Mouse (Mus musculus) natural killer cell, adult 2 months (primary cell): ENCODE data around the gene Ncln.
"Not testable (repeated sequence)": the region's sequence is repeated elsewhere in the genome, so short reads cannot be mapped to it uniquely, and the experiment has no call there.

ENCODE experiments used
- DNase-seq, 2 experiments: peaks; one replicate each; pipeline ENCODE4 v3.0.0; 2022; ENCODE audit warnings: low spot score in 2 of 2

Ncln gene

GRCm38 (mm10) chr10:81462415-81462804, 33.8 kb downstream of the Ncln start:
- DNase-seq, result no peak

DNA sequence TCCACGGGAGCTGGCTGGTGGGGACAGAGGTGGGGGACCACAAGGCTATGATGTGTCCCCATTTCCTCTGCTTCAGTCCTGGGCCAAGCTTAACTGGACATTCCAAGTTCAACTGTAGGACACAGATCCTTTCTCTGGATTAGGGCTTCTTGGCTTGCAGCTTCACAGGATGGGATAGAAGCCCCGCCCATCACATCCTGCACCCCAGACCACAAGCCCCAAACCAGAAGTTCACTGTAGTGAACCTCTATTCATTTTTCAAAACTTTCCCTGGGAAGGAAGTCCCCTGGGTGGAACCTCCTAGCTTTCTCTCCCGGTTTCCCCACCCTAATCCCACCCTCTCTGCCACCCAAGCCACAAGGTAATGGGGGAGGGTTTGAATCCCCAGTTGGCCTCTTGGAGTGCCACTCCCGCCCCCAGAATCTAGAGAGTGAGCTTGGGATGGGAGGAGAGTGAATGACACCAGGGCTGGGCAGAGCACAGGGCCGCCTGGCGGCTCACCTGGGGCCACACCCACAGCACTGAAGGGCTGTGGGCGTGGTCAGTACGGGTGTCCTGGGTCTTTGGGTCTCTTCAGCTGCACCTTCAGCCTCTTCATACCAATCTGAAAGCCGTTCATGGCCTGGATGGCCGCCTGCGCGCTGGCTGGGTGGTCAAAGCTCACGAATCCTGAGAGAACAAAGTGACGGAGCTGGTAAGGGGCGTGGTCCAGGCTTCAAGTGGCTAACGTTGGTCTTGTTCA, 34.3 kb downstream of the Ncln start:
- no peak for DNase-seq

- DNase-seq, result no peak
These were observed 35.2 kb downstream of the Ncln start for GRCm38 (mm10) chr10:81460951-81461350.

DNA sequence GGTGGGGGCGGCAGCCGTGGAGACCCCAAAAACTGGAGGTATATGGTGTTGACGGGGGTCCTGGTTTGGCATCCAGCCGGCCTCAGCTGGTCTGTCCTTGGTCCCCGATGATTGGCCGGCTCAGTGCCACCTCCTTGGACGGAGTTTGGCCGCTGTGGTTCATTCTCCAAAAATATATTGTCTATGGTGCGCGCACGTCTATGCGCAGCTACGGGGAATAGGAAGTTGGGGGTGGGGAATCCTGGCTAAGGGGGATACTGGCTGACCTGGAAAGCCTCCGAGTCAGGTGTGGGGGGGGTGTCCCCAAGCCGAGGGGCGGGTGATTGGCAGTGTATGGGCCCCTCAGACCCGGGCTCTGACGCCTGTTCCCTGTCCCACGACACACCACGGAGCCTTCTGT, 35.7 kb downstream of the Ncln start:
- DNase-seq, result no peak

DNA sequence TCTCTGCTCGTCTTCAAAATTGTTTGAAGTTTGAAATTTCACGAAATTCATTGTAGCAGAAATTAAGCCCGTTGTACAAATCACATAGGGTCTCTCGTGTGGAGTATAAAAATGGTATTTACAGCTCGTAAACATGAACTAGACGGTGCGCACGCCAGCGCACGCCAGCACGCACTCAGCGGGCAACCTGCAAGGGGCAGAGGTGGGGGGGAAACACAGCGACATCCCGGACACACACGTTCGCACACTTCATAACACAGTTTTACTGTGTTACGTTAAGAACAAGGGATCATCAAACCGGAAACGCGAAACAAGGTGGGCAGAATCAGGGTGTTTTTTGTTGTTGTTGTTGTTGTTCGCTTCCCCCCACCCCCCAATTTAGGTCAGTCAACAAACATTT, 36.8 kb downstream of the Ncln start:
- DNase-seq, result no peak

DNA sequence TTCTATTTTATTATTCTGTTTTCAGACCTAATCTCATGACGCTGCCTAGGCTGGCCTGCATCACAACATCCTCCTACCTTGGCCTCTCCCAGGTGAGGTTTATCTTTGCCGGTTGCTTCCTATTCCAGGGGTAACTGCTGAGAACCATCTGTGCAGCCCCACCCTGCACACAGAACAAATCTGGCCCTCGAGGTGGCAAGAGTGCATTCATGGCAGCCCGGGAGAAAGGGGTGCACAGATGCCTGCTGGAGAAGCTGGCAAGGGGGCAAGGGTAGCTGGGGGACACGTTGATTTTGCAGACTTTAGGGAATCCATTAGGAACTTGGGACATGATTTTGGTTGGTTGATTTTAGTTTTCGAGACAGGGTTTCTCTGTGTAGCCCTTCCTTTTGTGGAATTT, 37.9 kb downstream of the Ncln start:
- DNase-seq, result no peak

GRCm38 (mm10) chr10:81457624-81458023, 38.6 kb downstream of the Ncln start:
- DNase-seq, result no peak

DNA sequence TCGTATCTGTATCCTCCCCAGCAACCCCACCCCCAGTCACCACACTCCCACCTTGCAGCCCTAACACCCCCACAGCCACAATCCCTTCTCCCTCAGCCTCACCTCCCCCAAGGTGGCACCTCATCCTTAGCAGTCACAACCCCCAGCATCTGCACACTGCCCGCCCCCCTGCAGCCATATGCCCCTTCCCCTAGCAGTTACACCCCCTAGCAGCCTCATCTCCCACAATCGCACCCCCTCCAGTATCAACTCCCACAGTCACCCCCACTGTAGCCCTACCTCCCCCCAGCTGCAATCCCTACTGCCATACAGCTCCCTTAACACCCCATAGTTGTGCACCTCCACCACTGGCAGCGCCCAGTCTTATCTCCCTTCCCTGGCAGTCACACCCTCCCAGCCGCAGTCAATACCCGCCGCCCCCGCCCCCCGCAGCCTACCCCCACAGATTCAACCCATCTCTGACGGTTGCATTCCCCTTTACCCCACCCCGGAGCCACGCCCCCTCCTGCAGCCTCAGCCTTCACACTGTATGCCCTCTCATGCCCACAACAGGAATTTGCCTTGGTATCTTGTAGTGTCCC, 39.1 kb downstream of the Ncln start:
- DNase-seq, result no peak

- DNase-seq, result no peak
These were observed 40.9 kb downstream of the Ncln start, which contains the start of gene Nfic for GRCm38 (mm10) chr10:81455181-81455895. Gene Nfic, minus strand, starts transcription at chr10:81455635.

GRCm38 (mm10) chr10:81454106-81454505, 42.1 kb downstream of the Ncln start:
- no peak for DNase-seq

DNA sequence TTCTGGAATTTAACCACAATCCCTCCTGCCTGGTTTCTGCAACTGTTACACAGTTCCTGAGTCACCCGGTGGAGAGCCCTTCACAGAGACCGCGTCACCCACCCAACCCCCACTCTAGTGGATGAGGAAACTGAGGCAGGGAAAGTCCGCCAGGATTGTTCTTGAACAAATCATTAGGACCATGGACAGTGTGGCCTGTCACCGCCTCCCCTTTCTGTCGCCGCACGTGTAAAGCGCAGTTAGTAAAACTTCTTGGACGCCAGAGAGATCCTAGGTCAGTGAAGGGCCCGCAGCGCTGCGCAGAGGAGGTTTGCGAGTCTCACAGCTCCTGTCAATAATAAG, 43.3 kb downstream of the Ncln start:
- DNase-seq, result no peak

DNA sequence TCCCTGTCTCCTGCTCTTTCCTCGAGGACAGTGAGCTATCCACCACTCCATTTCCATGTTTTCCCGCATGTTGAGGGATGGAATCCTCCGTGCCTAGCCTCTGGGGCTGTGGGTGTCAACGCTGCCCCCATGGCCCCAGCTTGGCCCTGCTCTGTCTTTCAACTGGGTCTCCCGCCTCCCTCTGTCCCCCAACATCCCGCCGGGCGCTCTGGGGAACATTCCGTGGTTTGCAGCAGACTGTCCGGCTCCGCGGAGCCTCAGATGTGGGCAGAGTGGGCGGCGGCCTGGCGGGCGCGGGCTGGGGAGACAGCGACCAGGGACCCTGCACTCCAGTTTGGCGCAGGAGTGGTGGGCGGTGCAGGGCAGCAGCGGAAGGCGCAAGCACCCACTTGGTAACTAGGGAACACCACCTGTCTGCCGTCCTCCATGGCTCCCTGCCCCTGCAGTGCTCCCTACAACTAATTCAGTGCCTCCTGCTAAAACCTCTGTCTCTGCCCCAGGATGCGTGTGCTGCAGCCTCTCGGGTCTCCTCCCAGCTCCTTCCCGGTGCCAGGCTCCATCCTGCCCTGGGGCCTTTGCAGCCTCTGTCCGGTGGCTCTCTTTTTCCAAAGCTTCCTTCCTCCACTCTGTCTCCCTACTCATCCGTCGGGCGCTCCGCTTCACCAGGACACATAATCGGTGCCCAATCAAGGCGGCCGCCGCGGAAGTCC, 43.8 kb downstream of the Ncln start:
- DNase-seq, result no peak

DNA sequence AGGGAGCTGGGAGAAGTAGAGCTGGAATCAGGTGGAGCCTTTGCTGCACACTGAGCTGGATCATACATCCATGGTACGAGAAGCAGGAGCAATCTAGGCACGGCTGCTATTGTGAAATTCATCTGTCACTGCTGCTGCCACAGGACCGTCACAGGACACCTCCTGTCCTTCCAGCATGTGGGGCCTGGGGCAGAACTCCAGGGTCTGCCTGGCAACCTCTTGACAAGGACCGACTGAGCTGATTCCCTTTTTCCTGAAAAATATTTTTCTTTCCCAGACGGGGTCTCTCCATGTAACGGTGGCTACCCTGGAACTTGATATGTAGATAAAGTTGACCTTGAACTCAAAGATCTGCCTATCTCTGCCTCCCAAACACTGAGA, 44.8 kb downstream of the Ncln start:
- DNase-seq, result no peak

DNA sequence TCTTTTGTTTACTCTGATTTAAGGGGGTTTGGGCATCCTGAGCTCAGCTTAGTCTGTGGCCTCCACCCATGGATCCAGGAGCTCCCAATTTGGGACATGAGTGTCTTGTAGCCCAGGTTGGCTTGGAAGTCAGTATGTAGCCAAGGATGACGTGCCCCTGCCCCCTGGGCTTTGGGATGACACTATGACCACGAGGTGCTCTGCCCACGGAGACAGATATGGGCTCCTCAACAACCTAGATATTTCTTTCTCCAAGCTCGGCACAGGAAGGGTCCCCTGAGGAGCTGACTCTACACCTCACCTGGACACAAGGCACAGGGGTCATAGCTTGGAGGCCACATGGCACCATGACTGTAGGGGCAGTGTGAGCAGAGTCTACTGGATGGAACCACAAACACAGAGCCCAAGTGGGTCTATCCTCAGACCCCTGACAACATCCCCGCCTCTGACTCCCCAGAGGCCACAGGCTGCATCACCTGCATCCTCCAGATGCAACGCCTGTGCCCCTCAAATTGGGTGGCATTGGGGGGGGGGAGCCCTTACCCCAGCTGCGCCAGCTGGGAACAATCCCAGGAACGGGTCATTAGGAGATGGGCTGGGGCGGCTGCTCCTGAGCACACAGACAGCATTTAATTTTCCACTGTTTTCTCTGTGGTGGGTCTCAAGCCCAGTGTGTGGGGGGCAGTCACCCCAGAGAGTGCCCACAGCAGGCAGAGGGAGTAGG, 45.4 kb downstream of the Ncln start:
- no peak for DNase-seq

DNA sequence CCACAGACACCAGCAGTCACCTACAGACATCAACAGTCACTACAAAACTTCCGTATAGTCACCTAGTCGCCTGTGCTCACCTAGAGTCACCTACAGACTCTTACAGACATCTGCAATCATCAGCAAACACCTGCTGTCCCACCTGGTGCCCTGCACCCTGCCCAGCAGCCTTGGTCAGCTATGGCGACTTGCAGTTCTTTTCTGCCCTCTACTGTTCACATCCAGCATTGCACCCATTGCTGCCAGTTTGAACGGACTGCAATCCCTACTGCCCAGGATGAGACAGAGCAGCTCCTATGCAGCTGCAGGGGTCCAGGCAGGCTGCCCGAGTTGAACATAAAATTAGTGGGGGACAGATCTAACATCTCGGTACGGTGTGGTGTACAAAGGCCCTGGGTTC, 46.1 kb downstream of the Ncln start:
- DNase-seq, result peak; percentile 79 to 83

- DNase-seq, result not testable (repeated sequence)
These were observed 50.7 kb downstream of the Ncln start for GRCm38 (mm10) chr10:81445516-81445915.

GRCm38 (mm10) chr10:81441019-81441418, 55.2 kb downstream of the Ncln start:
- DNase-seq, result no peak
